Mouse (Mus musculus) liver, postnatal 0 days (tissue): Measurements from ENCODE around the gene Fbxw7.

Experiments
- CTCF ChIP-seq: sonication (generic); IDR thresholded peaks from 2 replicates; pipeline ENCODE4 v1.5.1; 2016; ENCODE audit warnings: antibody characterized with exemption, low read depth
- EP300 ChIP-seq: IDR thresholded peaks from 2 replicates; pipeline ENCODE4 v1.6.1; 2016; ENCODE audit warnings: antibody characterized with exemption, low read depth, mild to moderate bottlenecking

GRCm38 (mm10) chr3:84955857-84956256 lies 140.8 kb downstream of the Fbxw7 start:
- no peak for TF ChIP-seq CTCF
- TF ChIP-seq EP300, result no peak
